Mouse (Mus musculus) lung, embryonic 15.5 days (tissue): ENCODE measurements around the gene Idh3g. TPM values are rescaled to one million over a fixed set of nuclear protein-coding genes. Genes with fewer than 3 reads are reported as not detected.

Experiments used
- ATAC-seq: fragments of 200-750 bp; cut with Nextera tagmentation; 2 replicates; pipeline ENCODE4 v1.8.0; 2017; ENCODE audit warnings: moderate number of reproducible peaks, borderline replicate concordance; ENCODE audit not compliant: low FRiP score, low TSS enrichment; ENCODE audit errors: extremely low read depth
- H3K27ac ChIP-seq: fragments of 300-500 bp; sonication (generic); 2 replicates; pipeline ENCODE4 v1.5.1; 2015; ENCODE audit warnings: moderate library complexity, mild to moderate bottlenecking, inconsistent platforms
- H3K27me3 ChIP-seq: fragments of 300-500 bp; sonication (generic); 2 replicates; pipeline ENCODE4 v1.6.1; 2015; ENCODE audit warnings: inconsistent platforms
- H3K36me3 ChIP-seq: fragments of 300-500 bp; sonication (generic); 2 replicates; pipeline ENCODE4 v1.6.1; 2015; ENCODE audit warnings: inconsistent platforms
- H3K4me1 ChIP-seq: fragments of 300-500 bp; sonication (generic); 2 replicates; pipeline ENCODE4 v1.6.1; 2015; ENCODE audit warnings: inconsistent platforms
- H3K4me2 ChIP-seq: fragments of 300-500 bp; sonication (generic); 2 replicates; pipeline ENCODE4 v1.6.1; 2015; ENCODE audit warnings: inconsistent platforms, mild to moderate bottlenecking, moderate library complexity
- H3K4me3 ChIP-seq: fragments of 300-500 bp; sonication (generic); 2 replicates; pipeline ENCODE4 v1.5.1; 2015; ENCODE audit warnings: mild to moderate bottlenecking, inconsistent platforms
- H3K9ac ChIP-seq: fragments of 300-500 bp; sonication (generic); 2 replicates; pipeline ENCODE4 v1.6.1; 2015; ENCODE audit warnings: inconsistent platforms
- H3K9me3 ChIP-seq: fragments of 300-500 bp; sonication (generic); 2 replicates; pipeline ENCODE4 v1.6.1; 2016; ENCODE audit warnings: inconsistent platforms
- WGBS: fragments of 180-500 bp; shearing (Covaris S2); methylation state at CpG from one replicate; pipeline ENCODE4 v1.1.7; 2015; 5-methylcytosine and 5-hydroxymethylcytosine counted together
- polyA plus RNA-seq: library from polyadenylated mRNA; unstranded; fragments of >200 nt; fragmentation: Nextera tagmentation; extraction: Ambion mirVana; gene quantifications from 2 replicates; pipeline ENCODE4 v1.2.1, GENCODE M21; 2015

Gene Idh3g
- polyA plus RNA-seq, 1 experiment from 2014 or later, result 230 TPM

DNA sequence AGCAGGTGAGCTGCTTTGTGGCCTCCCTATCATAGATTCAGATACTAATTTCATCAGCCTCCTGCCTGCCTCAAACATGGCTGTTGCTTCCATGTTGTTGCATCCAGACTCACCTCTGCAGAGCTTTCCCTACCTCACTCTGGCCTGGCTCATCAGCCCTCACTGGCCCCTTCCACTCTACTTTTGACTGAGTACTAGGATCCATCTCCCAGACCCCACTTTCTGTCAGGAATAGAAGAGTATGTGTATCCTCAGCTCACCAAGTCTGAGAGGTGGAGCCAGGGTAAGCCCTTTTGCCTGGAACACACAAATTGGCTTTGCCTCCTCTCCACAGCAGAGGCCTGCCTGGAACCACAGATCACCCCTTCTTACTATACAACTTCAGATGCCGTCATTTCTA is 1.8 kb upstream of the Idh3g start:
- Histone ChIP-seq H3K9me3 (no peaks in the 10 kb centered on the region), H3K4me2 (peak overlapping the region; percentile 59), H3K4me1 (peaks cover 15% of the 10 kb centered on the region), H3K27ac (no peak overlapping the region), H3K36me3 (no peaks in the 10 kb centered on the region), H3K4me3 (peak overlapping the region; percentile 66), H3K27me3 (no peaks in the 10 kb centered on the region), H3K9ac (no peak overlapping the region; the same call in 1 of the 2 replicates)
- WGBS, result 78% methylated on average over 1 of the region's 1 CpGs
- ATAC-seq, result no peak

DNA sequence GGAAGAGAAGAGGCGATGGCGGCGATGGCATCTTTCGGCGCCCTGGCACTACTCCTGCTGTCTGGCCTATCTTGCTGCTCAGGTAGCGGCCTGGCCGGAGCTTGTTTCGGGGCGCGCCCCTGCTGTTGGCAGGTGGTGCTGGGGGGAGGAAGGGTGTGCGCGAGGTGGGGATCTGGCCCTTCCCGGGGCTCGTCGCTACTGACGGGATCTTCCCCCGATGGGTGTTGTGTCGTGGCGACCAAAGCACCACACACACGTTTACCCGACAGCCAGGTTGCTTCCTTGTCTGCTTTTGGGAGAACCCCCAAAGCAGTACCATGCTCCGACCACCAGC is 495 bp upstream of the Idh3g start:
- no peaks in the 10 kb centered on the region for H3K27me3 ChIP-seq
- H3K36me3 ChIP-seq, result no peaks in the 10 kb centered on the region
- peak overlapping the region; percentile 66 for H3K4me3 ChIP-seq
- peaks cover 15% of the 10 kb centered on the region for H3K4me1 ChIP-seq
- peak overlapping the region; percentile 92 for H3K27ac ChIP-seq
- 23% methylated on average over 22 of the region's 22 CpGs for WGBS
- peak overlapping the region; percentile 72 for H3K9ac ChIP-seq
- ATAC-seq, result peak; percentile 55; the same call in 1 of the 2 replicates
- no peaks in the 10 kb centered on the region for H3K9me3 ChIP-seq
- H3K4me2 ChIP-seq, result peak overlapping the region; percentile 59

- H3K4me2 ChIP-seq, result peak overlapping the region; percentile 59
- H3K27ac ChIP-seq, result peak overlapping the region; percentile 92; the same call in 1 of the 2 replicates
- peaks cover 15% of the 10 kb centered on the region for H3K4me1 ChIP-seq
- H3K9me3 ChIP-seq, result no peaks in the 10 kb centered on the region
- H3K9ac ChIP-seq, result peak overlapping the region; percentile 62
- H3K27me3 ChIP-seq, result no peaks in the 10 kb centered on the region
- H3K4me3 ChIP-seq, result peak overlapping the region; percentile 66
- 0 out of 2 replicates have a peak, but pooled peaks cover 8% of the 10 kb centered on the region for H3K36me3 ChIP-seq
- ATAC-seq, result no peak
These were observed 1.0 kb downstream of the Idh3g start for GRCm38 (mm10) chrX:73785666-73786065.

DNA sequence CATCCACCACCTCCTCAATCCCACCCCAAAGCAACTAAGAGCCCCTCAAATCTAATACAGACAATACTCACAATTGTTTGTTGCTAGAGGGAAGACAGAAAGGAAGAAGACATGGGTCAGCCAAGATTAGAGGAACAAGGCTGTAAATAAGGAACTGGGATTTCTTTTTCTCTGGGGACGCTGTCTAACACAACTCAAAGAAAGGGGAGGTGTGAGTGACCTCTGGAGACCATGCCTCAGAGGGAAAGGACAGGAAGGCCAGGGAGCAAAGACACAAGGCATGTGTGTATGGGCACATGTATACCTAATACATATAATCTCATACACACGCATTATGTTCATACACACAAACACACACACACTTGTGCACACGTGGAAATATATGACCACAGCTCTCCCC is 4.5 kb downstream of the Idh3g start:
- peaks cover 7% of the 10 kb centered on the region for H3K4me1 ChIP-seq
- WGBS, result 94% methylated on average over 3 of the region's 3 CpGs
- ATAC-seq, result no peak
- H3K36me3 ChIP-seq, result peaks cover 18% of the 10 kb centered on the region
- H3K9ac ChIP-seq, result no peak overlapping the region
- no peaks in the 10 kb centered on the region for H3K27me3 ChIP-seq
- no peak overlapping the region for H3K4me2 ChIP-seq
- no peaks in the 10 kb centered on the region for H3K9me3 ChIP-seq
- H3K27ac ChIP-seq, result no peak overlapping the region
- no peak overlapping the region for H3K4me3 ChIP-seq

DNA sequence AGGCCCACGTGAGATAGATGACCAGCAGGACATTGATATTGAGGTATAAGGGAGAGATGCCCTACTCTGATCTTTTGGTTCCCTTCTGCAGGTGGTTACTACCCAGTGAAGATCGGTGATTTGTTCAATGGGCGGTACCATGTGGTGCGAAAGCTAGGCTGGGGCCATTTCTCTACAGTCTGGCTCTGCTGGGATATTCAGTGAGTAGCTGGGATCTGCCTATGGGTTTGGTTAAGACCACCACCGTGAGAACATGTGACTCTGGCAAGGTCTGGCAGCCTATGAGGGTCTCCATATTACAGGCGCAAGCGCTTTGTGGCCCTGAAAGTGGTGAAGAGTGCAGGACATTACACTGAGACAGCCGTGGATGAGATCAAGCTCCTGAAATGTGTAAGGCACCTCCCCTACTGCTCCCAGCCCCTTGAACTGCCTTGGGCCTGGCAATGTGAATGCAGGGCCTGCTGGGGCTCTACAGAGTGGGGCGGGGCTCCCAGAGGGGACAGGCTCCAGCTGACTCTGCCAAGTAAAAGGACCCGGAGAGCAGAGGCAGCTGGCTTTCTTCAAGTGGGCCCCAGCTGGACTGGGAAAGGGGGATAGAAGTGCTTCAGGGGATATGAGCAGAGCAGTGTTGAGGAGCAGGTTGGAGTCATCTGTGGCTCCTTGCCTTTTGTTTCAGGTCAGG is 11.8 kb downstream of the Idh3g start:
- Histone ChIP-seq H3K27ac (no peak overlapping the region), H3K4me3 (no peak overlapping the region), H3K4me2 (no peak overlapping the region)

DNA sequence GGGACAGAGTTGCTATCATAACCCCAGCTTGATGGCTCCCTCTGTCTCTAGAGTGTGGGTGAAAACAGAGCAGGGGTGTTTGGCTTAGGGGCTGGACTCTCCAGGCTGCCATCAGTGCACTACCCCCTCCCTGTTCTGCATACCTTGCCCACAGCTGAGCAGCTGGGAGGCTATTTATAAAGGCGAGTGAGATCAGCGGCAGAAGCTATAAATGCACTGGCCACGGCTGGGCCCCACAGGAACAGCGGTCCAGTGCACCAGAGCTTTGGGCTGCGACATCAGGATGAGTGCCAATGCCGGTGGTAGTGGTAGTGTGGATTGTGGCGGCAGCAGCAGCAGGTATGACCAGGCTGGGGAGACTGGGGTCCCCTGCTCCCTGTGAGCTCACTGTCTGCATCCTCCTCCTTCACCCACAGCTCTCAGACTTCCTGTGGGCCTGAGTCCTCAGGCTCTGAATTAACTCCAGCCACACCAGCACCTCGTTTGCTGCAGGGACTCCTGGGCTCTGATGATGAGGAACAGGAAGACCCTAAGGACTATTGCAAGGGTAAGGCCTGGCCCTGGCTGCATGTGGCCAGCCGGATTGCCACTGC is 12.4 kb downstream of the Idh3g start, which contains the start of gene Srpk3:
TSS of gene Srpk3 (plus strand) at position 238 of the 593 bp plus-strand sequence.
- ATAC-seq, result no peak
- Histone ChIP-seq H3K4me2 (no peak within 1 kb of the TSS), H3K4me1 (0 out of 2 replicates have a peak, but pooled peaks cover 6% of the 10 kb centered on the region), H3K9ac (no peak within 1 kb of the TSS), H3K27ac (no peak within 1 kb of the TSS; the same call in 1 of the 2 replicates), H3K4me3 (no peak within 1 kb of the TSS), H3K27me3 (no peaks in the 10 kb centered on the region), H3K9me3 (no peaks in the 10 kb centered on the region), H3K36me3 (peaks cover 3% of the 10 kb centered on the region; the same call in 1 of the 2 replicates)
- 51% methylated on average over 9 of the region's 9 CpGs for WGBS

More for the DNA sequence above, 11.8 kb downstream of the Idh3g start:
- Histone ChIP-seq H3K4me1 (0 out of 2 replicates have a peak, but pooled peaks cover 6% of the 10 kb centered on the region), H3K9me3 (no peaks in the 10 kb centered on the region), H3K27me3 (no peaks in the 10 kb centered on the region), H3K9ac (no peak overlapping the region), H3K36me3 (peaks cover 3% of the 10 kb centered on the region)
- ATAC-seq, result peak; percentile 74; the same call in 1 of the 2 replicates
- WGBS, result 67% methylated on average over 10 of the region's 10 CpGs

DNA sequence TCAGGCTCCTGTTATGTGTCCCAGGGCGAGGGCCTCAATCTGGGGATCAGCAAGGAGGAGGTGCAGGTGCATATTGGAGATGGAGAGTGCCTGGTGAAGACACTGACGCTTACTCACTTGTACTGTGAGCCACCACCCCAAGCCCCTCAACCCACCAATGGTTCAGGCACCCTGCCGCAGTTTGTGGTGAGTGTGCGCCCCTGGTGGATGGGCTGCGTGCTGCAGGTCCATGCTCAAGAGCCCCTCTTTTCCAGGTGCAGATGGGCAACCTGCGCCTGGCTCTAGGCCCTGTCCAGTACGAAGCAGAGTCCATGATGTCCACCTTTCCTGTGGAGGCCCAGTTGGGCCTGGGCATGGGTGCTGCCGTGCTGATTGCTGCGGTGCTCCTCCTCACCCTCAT is 19.4 kb downstream of the Idh3g start:
- ATAC-seq, result 0 out of 2 replicates have a peak, but pooled peaks have one; percentile 20
- 59% methylated on average over 9 of the region's 9 CpGs for WGBS
- no peak overlapping the region for H3K4me3 ChIP-seq
- no peaks in the 10 kb centered on the region for H3K27me3 ChIP-seq
- no peak overlapping the region for H3K4me2 ChIP-seq
- no peak overlapping the region for H3K27ac ChIP-seq
- no peaks in the 10 kb centered on the region for H3K36me3 ChIP-seq
- H3K9me3 ChIP-seq, result no peaks in the 10 kb centered on the region
- H3K4me1 ChIP-seq, result peaks cover 5% of the 10 kb centered on the region; the same call in 1 of the 2 replicates
- no peak overlapping the region for H3K9ac ChIP-seq

DNA sequence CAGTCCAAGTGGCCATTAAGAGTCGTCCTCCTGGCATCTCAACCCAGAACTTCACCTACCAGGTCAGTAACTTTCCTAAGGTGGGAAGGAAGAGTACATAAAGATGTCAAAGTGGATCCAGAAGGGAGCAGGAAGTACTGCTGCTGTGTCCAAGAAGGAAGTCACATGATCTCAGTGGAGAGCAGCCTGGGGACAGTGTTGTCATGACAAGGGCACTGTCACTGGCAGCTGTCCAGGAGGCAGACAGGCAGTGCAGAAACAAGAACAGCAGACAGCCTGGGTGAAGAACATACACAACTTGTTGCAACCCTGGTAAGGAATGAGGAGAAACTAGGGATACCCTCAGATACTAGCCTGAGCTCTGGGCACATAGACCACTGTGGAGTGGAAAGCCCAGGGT is 21.4 kb downstream of the Idh3g start:
- no peak overlapping the region for H3K9ac ChIP-seq
- peak; percentile 53; the same call in 1 of the 2 replicates for ATAC-seq

DNA sequence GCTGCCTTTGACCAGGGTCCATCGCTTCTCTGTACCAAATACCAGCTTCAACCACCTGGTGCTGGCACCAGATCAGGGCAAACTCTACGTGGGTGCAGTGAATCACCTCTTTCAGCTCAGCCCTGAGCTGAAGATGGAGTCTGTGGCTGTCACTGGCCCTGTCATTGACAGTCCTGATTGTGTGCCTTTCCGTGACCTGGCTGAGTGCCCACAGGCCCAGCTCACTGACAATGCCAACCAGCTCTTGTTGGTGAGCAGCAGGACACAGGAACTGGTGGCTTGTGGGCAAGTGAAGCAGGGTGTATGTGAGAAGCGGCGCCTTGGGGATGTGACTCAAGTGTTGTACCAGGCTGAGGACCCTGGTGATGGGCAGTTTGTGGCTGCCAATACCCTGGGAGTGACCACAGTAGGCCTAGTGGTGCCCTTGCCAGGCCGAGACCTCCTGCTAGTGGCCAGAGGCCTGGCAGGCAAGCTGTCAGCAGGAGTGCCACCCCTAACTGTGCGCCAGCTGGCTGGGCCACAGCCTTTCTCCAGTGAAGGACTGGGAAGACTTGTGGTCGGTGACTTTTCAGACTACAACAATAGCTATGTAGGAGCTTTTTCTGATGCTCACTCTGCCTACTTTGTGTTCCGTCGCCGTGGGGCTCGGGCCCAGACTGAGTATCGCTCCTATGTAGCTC is 27.9 kb downstream of the Idh3g start:
- Histone ChIP-seq H3K9me3 (no peaks in the 10 kb centered on the region), H3K27ac (no peak overlapping the region), H3K4me2 (no peak overlapping the region), H3K4me3 (no peak overlapping the region), H3K27me3 (no peaks in the 10 kb centered on the region), H3K9ac (no peak overlapping the region), H3K36me3 (no peaks in the 10 kb centered on the region), H3K4me1 (no peaks in the 10 kb centered on the region)
- no peak for ATAC-seq
- 78% methylated on average over 13 of the region's 13 CpGs for WGBS

More for the DNA sequence above, 21.4 kb downstream of the Idh3g start:
- WGBS, result 42% methylated on average over 1 of the region's 1 CpGs
- no peak overlapping the region for H3K4me3 ChIP-seq
- H3K4me2 ChIP-seq, result no peak overlapping the region
- H3K27ac ChIP-seq, result no peak overlapping the region
- H3K9me3 ChIP-seq, result no peaks in the 10 kb centered on the region
- peaks cover 5% of the 10 kb centered on the region; the same call in 1 of the 2 replicates for H3K4me1 ChIP-seq
- H3K36me3 ChIP-seq, result no peaks in the 10 kb centered on the region
- no peaks in the 10 kb centered on the region for H3K27me3 ChIP-seq

DNA sequence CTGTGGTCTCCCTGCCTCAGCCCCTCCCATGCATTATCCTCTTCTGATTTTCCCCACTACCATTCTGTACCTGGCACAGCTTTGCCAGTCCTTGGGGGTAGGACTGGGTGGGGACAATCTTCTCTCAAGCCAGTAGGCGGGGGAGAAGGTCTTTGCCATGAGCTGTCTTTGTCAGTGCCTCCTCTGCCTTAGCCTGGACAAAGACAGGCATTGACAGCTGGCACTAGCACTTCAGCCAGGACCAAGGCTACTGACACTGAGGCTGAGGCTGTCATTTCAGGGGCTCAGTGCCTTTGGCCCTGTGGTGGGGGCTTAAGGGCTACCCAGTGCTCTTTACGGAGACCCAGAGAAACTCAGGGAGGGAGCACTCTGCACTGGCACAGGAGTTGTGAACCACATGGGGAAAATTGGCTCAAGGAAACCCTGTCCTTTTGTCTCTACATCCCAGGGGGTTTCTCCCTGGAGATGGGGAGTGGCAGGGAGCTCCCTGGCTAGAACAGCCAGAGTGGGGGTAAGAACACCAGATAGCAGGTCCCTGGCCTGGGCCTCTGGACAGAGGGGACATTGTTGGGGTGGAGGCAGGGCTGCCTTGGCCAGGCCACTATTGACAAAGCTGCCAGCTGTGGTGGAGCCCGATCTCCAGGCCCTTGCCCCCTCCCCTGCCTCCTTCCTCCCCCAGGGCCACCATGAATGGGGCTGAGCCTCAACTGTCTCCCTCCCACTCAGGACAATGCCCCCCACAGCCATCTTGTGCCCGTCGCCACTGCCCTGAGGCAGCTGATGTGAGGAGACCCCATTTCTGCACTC is 30.2 kb downstream of the Idh3g start, which contains the start of gene Plxnb3:
TSS of gene Plxnb3 (plus strand) at position 757 of the 807 bp plus-strand sequence.
- H3K27me3 ChIP-seq, result no peaks in the 10 kb centered on the region
- no peak within 1 kb of the TSS for H3K4me3 ChIP-seq
- no peaks in the 10 kb centered on the region for H3K9me3 ChIP-seq
- no peaks in the 10 kb centered on the region for H3K36me3 ChIP-seq
- no peak within 1 kb of the TSS for H3K9ac ChIP-seq
- no peak within 1 kb of the TSS for H3K27ac ChIP-seq
- no peak for ATAC-seq
- H3K4me1 ChIP-seq, result no peaks in the 10 kb centered on the region
- 68% methylated on average over 5 of the region's 5 CpGs for WGBS
- H3K4me2 ChIP-seq, result no peak within 1 kb of the TSS

GRCm38 (mm10) chrX:73748977-73749376 is 37.7 kb downstream of the Idh3g start:
- H3K9me3 ChIP-seq, result no peaks in the 10 kb centered on the region
- 86% methylated on average over 1 of the region's 1 CpGs for WGBS
- H3K4me1 ChIP-seq, result no peaks in the 10 kb centered on the region
- H3K4me2 ChIP-seq, result no peak overlapping the region
- no peak overlapping the region for H3K27ac ChIP-seq
- H3K4me3 ChIP-seq, result no peak overlapping the region
- no peaks in the 10 kb centered on the region for H3K27me3 ChIP-seq
- no peak for ATAC-seq
- no peak overlapping the region for H3K9ac ChIP-seq
- no peaks in the 10 kb centered on the region for H3K36me3 ChIP-seq
